8 mouse cellular contexts compared by ENCODE assay signal in the genomic region with DNA sequence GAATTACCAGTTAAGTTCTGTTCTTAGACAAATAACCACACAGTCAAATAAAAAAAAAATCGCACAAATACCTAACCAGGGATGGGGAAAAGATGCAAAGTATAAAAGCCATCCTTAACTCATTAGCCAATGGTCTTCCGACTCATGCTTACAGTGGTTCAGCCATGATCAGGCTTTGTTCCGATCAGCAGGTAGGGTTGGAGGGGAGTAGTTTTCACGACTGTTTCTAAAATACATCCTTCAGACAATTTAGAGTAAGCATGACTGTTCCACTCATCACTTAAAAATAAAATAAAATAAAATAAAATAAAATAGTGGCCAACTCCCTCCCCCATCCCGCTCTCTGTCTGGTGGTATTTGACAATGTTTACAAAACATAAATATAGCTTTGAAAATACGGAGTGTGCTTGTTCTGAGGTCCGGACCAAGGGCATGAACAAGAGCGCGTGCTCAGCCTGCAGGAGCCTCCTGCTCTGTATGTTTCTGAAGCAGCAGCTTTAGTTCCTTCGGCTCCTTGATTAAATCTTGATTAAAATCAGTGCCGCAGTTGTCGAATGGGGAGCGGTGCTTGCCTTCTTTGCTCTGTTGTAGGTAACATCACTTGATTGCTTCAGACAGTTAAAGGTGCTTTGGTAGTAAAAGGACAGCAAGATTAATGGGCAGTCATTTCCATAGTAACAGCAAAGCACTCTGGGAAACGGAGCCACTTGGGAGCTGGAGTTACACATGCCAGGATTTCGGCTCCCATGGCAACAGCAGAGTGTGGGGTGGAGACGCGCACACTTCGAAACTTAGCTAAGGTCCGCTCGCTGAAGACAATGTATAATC.
DNase-seq lines count a peak whose midpoint lies in the region; ATAC-seq and TF ChIP-seq lines count a peak whose summit lies in the region.

No protein-coding gene starts in this region.

- no peak for ATAC-seq in intestine, postnatal 0 days
- peak; percentile 92 for ATAC-seq in midbrain, postnatal 0 days (ENCODE audit: low FRiP score)

- H3K9me3 ChIP-seq in intestine, postnatal 0 days (ENCODE audit: control insufficient read depth) = no peaks in the 10 kb centered on the region
- H3K9me3 ChIP-seq in midbrain, postnatal 0 days (ENCODE audit: low read length) = no peaks in the 10 kb centered on the region

- no peak overlapping the region for H3K9ac ChIP-seq in intestine, postnatal 0 days (ENCODE audit: low read depth, low read length)
- H3K9ac ChIP-seq in midbrain, postnatal 0 days (replicated peaks; ENCODE audit: low read length, poor library complexity, severe bottlenecking) = peak overlapping the region; percentile 25; the same call in 1 of the 2 replicates

- H3K36me3 ChIP-seq in intestine, postnatal 0 days (ENCODE audit: control insufficient read depth, insufficient read depth) = no peaks in the 10 kb centered on the region
- H3K36me3 ChIP-seq in midbrain, postnatal 0 days (ENCODE audit: insufficient read depth, low read length) = no peaks in the 10 kb centered on the region

- H3K4me2 ChIP-seq in intestine, postnatal 0 days (replicated peaks; ENCODE audit: low read depth) = peak overlapping the region; percentile 51
- peak overlapping the region; percentile 44 for H3K4me2 ChIP-seq in midbrain, postnatal 0 days (ENCODE audit: low read depth, low read length, poor library complexity, severe bottlenecking)

- intact Hi-C loops in left cerebral cortex, postnatal 10 days (cut with DNase I) = no loop called here

- H3K4me1 ChIP-seq in intestine, postnatal 0 days (replicated peaks; ENCODE audit: control insufficient read depth, insufficient read depth, low read length) = no peaks in the 10 kb centered on the region
- H3K4me1 ChIP-seq in midbrain, postnatal 0 days (ENCODE audit: insufficient read depth, low read length) = no peaks in the 10 kb centered on the region; the same call in 1 of the 2 replicates

- H3K27me3 ChIP-seq in intestine, postnatal 0 days (replicated peaks; ENCODE audit: control insufficient read depth, insufficient read depth, low read length) = no peaks in the 10 kb centered on the region
- H3K27me3 ChIP-seq in midbrain, postnatal 0 days (ENCODE audit: insufficient read depth, low read length) = no peaks in the 10 kb centered on the region

- H3K4me3 ChIP-seq in intestine, postnatal 0 days (ENCODE audit: low read depth, low read length) = no peak overlapping the region
- H3K4me3 ChIP-seq in midbrain, postnatal 0 days (ENCODE audit: low read depth, low read length) = peak overlapping the region; percentile 23

- H3K27ac ChIP-seq in intestine, postnatal 0 days (ENCODE audit: low read depth, low read length) = no peak overlapping the region
- peak overlapping the region; percentile 51; the same call in 1 of the 2 replicates for H3K27ac ChIP-seq in midbrain, postnatal 0 days (ENCODE audit: low read depth, low read length)

- 38% methylated on average over 20 of the region's 20 CpGs for WGBS in intestine, postnatal 0 days
- 19% methylated on average over 20 of the region's 20 CpGs for WGBS in midbrain, postnatal 0 days

- TF ChIP-seq CTCF in intestine, postnatal 0 days (IDR thresholded peaks at IDR 0.05; ENCODE audit: low read depth) = no peak
- no peak for TF ChIP-seq CTCF in midbrain, postnatal 0 days (IDR thresholded peaks at IDR 0.05)

- DNase-seq in adrenal gland, adult 8-10 months = peak; percentile 19
- peak; percentile 90 for DNase-seq in embryo, embryonic 10.5 days (ENCODE audit: low spot score)
- peak; percentile 92 for DNase-seq in heart, adult 11 months
- DNase-seq in left cerebral cortex, postnatal 10 days (ENCODE audit: extremely low spot score in 1 of 2, low spot score in 2 of 2) = peak; percentile 64 to 74
- DNase-seq in midbrain, postnatal 0 days (ENCODE audit: low spot score) = peak; percentile 95
- peak; percentile 57 for DNase-seq in testis, postnatal 10 days (ENCODE audit: low spot score)
- DNase-seq in spleen, postnatal 4 days (ENCODE audit: low spot score in 2 of 2) = no peak

Comparison
In these comparisons a context has a peak if more than half of its experiments do, and no peak if none do; other contexts are left out.
1. DNase-seq: peak in adrenal gland, adult 8-10 months (single experiment), embryo, embryonic 10.5 days (single experiment), heart, adult 11 months (single experiment), left cerebral cortex, postnatal 10 days (2 of 2), midbrain, postnatal 0 days (single experiment) and testis, postnatal 10 days (single experiment); none in spleen, postnatal 4 days (0 of 2).